Mouse (Mus musculus) midbrain, embryonic 16.5 days (tissue): ENCODE measurements around the gene Flnb. TPM values are rescaled to one million over a fixed set of nuclear protein-coding genes. Genes with fewer than 3 reads are reported as not detected.

Source experiments
- ATAC-seq: fragments of 200-750 bp; cut with Nextera tagmentation; 2 replicates; pipeline ENCODE4 v1.8.0; 2017; ENCODE audit warnings: moderate TSS enrichment
- H3K27ac ChIP-seq: fragments of 300-500 bp; sonication (generic); 2 replicates; pipeline ENCODE4 v1.5.1; 2014; ENCODE audit warnings: mild to moderate bottlenecking, low read length, mixed read lengths
- H3K27me3 ChIP-seq: fragments of 300-500 bp; sonication (generic); 2 replicates; pipeline ENCODE4 v1.6.1; 2014; ENCODE audit warnings: low read depth, low read length, mixed read lengths; ENCODE audit not compliant: control insufficient read depth, insufficient read depth
- H3K36me3 ChIP-seq: fragments of 300-500 bp; sonication (generic); 2 replicates; pipeline ENCODE4 v1.6.1; 2014; ENCODE audit warnings: mild to moderate bottlenecking, low read length, moderate library complexity, mixed read lengths; ENCODE audit not compliant: control insufficient read depth, insufficient read depth
- H3K4me1 ChIP-seq: fragments of 300-500 bp; sonication (generic); 2 replicates; pipeline ENCODE4 v1.6.1; 2014; ENCODE audit warnings: mild to moderate bottlenecking, low read length, mixed read lengths; ENCODE audit not compliant: control insufficient read depth, insufficient read depth
- H3K4me2 ChIP-seq: fragments of 300-500 bp; sonication (generic); 2 replicates; pipeline ENCODE4 v1.6.1; 2014; ENCODE audit warnings: mild to moderate bottlenecking, low read length, mixed read lengths
- H3K4me3 ChIP-seq: fragments of 300-500 bp; sonication (generic); 2 replicates; pipeline ENCODE4 v1.5.1; 2014; ENCODE audit warnings: low read depth, mild to moderate bottlenecking, low read length, moderate library complexity, mixed read lengths
- H3K9ac ChIP-seq: fragments of 300-500 bp; sonication (generic); 2 replicates; pipeline ENCODE4 v1.6.1; 2014; ENCODE audit warnings: low read depth, low read length, mixed read lengths
- H3K9me3 ChIP-seq: fragments of 300-500 bp; sonication (generic); replicated peaks from 2 replicates; pipeline ENCODE4 v1.6.1; 2014; ENCODE audit warnings: mild to moderate bottlenecking, low read length, mixed read lengths; ENCODE audit not compliant: control insufficient read depth, poor library complexity, severe bottlenecking
- WGBS: fragments of 180-500 bp; shearing (Covaris S2); extraction: QIAGEN DNeasy Blood & Tissue Kit; methylation state at CpG from one replicate; pipeline ENCODE4 v1.1.7; 2014; 5-methylcytosine and 5-hydroxymethylcytosine counted together
- polyA plus RNA-seq: library from polyadenylated mRNA; unstranded; fragments of >200 nt; fragmentation: Nextera tagmentation; extraction: Ambion mirVana; gene quantifications from 2 replicates; pipeline ENCODE4 v1.2.1, GENCODE M21; 2015

The Flnb gene
- polyA plus RNA-seq, 1 experiment from 2014 or later, result 7.0 TPM

GRCm38 (mm10) chr14:7918150-7918991 lies 100.6 kb downstream of the Flnb start:
- Histone ChIP-seq H3K4me1 (no peaks in the 10 kb centered on the region), H3K4me3 (no peak overlapping the region), H3K36me3 (peaks cover 42% of the 10 kb centered on the region), H3K9ac (no peak overlapping the region), H3K27me3 (no peaks in the 10 kb centered on the region), H3K4me2 (no peak overlapping the region), H3K9me3 (no peaks in the 10 kb centered on the region), H3K27ac (no peak overlapping the region)
- WGBS, result 82% methylated on average over 6 of the region's 6 CpGs
- no peak for ATAC-seq

- Histone ChIP-seq H3K4me3 (no peak overlapping the region), H3K9ac (no peak overlapping the region), H3K9me3 (no peaks in the 10 kb centered on the region), H3K36me3 (peaks cover 46% of the 10 kb centered on the region), H3K27me3 (no peaks in the 10 kb centered on the region), H3K4me1 (no peaks in the 10 kb centered on the region), H3K27ac (no peak overlapping the region), H3K4me2 (no peak overlapping the region)
- WGBS, result 97% methylated on average over 5 of the region's 5 CpGs
- ATAC-seq, result no peak
Measured at GRCm38 (mm10) chr14:7919309-7919708, 101.6 kb downstream of the Flnb start.

- Histone ChIP-seq H3K9me3 (no peaks in the 10 kb centered on the region), H3K4me2 (no peak overlapping the region), H3K36me3 (peaks cover 46% of the 10 kb centered on the region), H3K4me3 (no peak overlapping the region), H3K27me3 (no peaks in the 10 kb centered on the region), H3K9ac (no peak overlapping the region), H3K4me1 (no peaks in the 10 kb centered on the region), H3K27ac (no peak overlapping the region)
- no peak for ATAC-seq
- 75% methylated on average over 4 of the region's 4 CpGs for WGBS
Measured at GRCm38 (mm10) chr14:7919921-7920320, 102.2 kb downstream of the Flnb start.

- H3K4me3 ChIP-seq, result no peak overlapping the region
- H3K27me3 ChIP-seq, result no peaks in the 10 kb centered on the region
- H3K36me3 ChIP-seq, result peaks cover 37% of the 10 kb centered on the region
- WGBS, result 92% methylated on average over 5 of the region's 5 CpGs
- no peak overlapping the region for H3K4me2 ChIP-seq
- H3K27ac ChIP-seq, result no peak overlapping the region
- H3K9me3 ChIP-seq, result no peaks in the 10 kb centered on the region
- H3K9ac ChIP-seq, result no peak overlapping the region
- ATAC-seq, result no peak
- H3K4me1 ChIP-seq, result no peaks in the 10 kb centered on the region
Measured at GRCm38 (mm10) chr14:7921459-7921858, 103.7 kb downstream of the Flnb start.

GRCm38 (mm10) chr14:7923635-7924034 lies 105.9 kb downstream of the Flnb start:
- no peaks in the 10 kb centered on the region for H3K9me3 ChIP-seq
- H3K27ac ChIP-seq, result no peak overlapping the region
- peaks cover 36% of the 10 kb centered on the region for H3K36me3 ChIP-seq
- no peak for ATAC-seq
- H3K4me1 ChIP-seq, result no peaks in the 10 kb centered on the region
- no peak overlapping the region for H3K4me2 ChIP-seq
- no peaks in the 10 kb centered on the region for H3K27me3 ChIP-seq
- no peak overlapping the region for H3K4me3 ChIP-seq
- no peak overlapping the region for H3K9ac ChIP-seq

- H3K36me3 ChIP-seq, result peaks cover 47% of the 10 kb centered on the region
- 87% methylated on average over 1 of the region's 1 CpGs for WGBS
Measured at GRCm38 (mm10) chr14:7928362-7928761, 110.6 kb downstream of the Flnb start.

GRCm38 (mm10) chr14:7929029-7929428 lies 111.3 kb downstream of the Flnb start:
- H3K9me3 ChIP-seq, result no peaks in the 10 kb centered on the region
- ATAC-seq, result no peak
- H3K27me3 ChIP-seq, result no peaks in the 10 kb centered on the region
- no peak overlapping the region for H3K4me2 ChIP-seq
- no peak overlapping the region for H3K4me3 ChIP-seq
- 89% methylated on average over 7 of the region's 7 CpGs for whole genome bisulfite sequencing
- no peak overlapping the region for H3K27ac ChIP-seq
- H3K36me3 ChIP-seq, result peaks cover 50% of the 10 kb centered on the region
- no peaks in the 10 kb centered on the region for H3K4me1 ChIP-seq
- H3K9ac ChIP-seq, result no peak overlapping the region

More at GRCm38 (mm10) chr14:7928362-7928761, 110.6 kb downstream of the Flnb start:
- Histone ChIP-seq H3K27ac (no peak overlapping the region), H3K4me3 (no peak overlapping the region), H3K4me2 (no peak overlapping the region), H3K27me3 (no peaks in the 10 kb centered on the region), H3K4me1 (no peaks in the 10 kb centered on the region), H3K9me3 (no peaks in the 10 kb centered on the region), H3K9ac (no peak overlapping the region)
- ATAC-seq, result no peak

- no peak overlapping the region for H3K9ac ChIP-seq
- 99% methylated on average over 4 of the region's 4 CpGs for WGBS
- no peaks in the 10 kb centered on the region for H3K27me3 ChIP-seq
- H3K4me1 ChIP-seq, result no peaks in the 10 kb centered on the region
- no peak overlapping the region for H3K27ac ChIP-seq
- H3K9me3 ChIP-seq, result no peaks in the 10 kb centered on the region
- no peak for ATAC-seq
- no peak overlapping the region for H3K4me2 ChIP-seq
- H3K4me3 ChIP-seq, result no peak overlapping the region
- H3K36me3 ChIP-seq, result peaks cover 54% of the 10 kb centered on the region
Measured at GRCm38 (mm10) chr14:7932151-7932550, 114.4 kb downstream of the Flnb start.

- WGBS, result 95% methylated on average over 7 of the region's 7 CpGs
- no peak for ATAC-seq
- Histone ChIP-seq H3K4me2 (no peak overlapping the region), H3K9me3 (no peaks in the 10 kb centered on the region), H3K27ac (no peak overlapping the region), H3K36me3 (peaks cover 45% of the 10 kb centered on the region), H3K9ac (no peak overlapping the region), H3K4me1 (no peaks in the 10 kb centered on the region), H3K27me3 (no peaks in the 10 kb centered on the region), H3K4me3 (no peak overlapping the region)
Measured at GRCm38 (mm10) chr14:7934166-7934565, 116.4 kb downstream of the Flnb start.
